Mouse (Mus musculus): ENCODE data around the gene Gm765. TPM values are rescaled to one million over a fixed set of nuclear protein-coding genes. Genes with fewer than 3 reads are reported as not detected.

The Gm765 gene
- not detected in 2 replicates for polyA plus RNA-seq (2016; fragmentation: Nextera tagmentation; extraction: Ambion mirVana)

DNA sequence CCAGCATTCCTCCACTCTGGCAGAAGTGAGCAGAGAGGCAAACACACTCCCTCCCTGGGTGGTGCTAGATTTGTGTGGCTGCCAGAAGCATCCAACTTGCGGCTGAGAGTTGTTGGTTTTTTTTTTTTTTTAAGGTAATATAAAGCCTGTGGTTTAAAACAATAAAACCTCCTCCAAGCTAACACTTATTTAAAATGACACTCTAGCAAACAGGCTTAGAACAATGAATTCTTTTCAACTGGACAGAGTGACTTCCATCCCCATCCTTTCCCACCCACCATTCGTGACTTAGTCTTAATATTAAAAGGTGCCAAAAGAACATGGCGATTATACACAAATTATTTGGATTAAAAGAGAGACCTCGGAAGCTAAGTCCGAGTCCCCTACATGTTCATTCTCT is at the start of gene Gm765:
Gm765 (minus strand) TSS at position 101 of the 400 bp plus-strand sequence.
- 78% methylated on average over 5 of the region's 5 CpGs for WGBS
- no peak for ATAC-seq (ENCODE audit: insufficient number of reproducible peaks, low FRiP score)
- no peak within 1 kb of the TSS for H3K9ac ChIP-seq
- H3K27me3 ChIP-seq (replicated peaks) = no peaks in the 10 kb centered on the region
- H3K9me3 ChIP-seq (replicated peaks) = no peaks in the 10 kb centered on the region
- H3K4me3 ChIP-seq = no peak within 1 kb of the TSS
- no peaks in the 10 kb centered on the region for H3K4me1 ChIP-seq (replicated peaks)
- H3K4me2 ChIP-seq = no peak within 1 kb of the TSS
- no peaks in the 10 kb centered on the region for H3K36me3 ChIP-seq
- H3K27ac ChIP-seq (ENCODE audit: poor library complexity, severe bottlenecking) = no peak within 1 kb of the TSS

DNA sequence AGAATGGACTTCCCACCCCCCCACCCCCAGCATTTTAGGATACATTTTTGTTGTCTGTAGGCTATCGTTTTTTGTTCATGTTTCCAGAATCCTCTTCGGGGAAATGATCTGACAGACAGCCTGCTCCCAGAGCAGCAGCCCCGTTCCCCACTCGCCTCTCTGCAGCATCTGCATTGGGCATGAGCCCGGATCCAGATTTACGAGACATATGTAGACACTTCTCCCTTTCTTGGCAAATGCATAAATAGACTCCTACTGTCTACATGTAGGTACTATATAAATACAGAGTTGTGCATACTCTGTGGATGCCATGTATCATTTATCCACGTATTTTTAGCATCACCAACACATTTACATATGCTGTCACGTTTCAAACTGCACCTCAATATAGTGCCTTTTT is 42.9 kb upstream of the Gm765 start:
- Histone ChIP-seq H3K4me2 (no peak overlapping the region), H3K36me3 (no peaks in the 10 kb centered on the region), H3K27me3 (replicated peaks) (no peaks in the 10 kb centered on the region), H3K27ac (ENCODE audit: poor library complexity, severe bottlenecking) (no peak overlapping the region), H3K9me3 (replicated peaks) (no peaks in the 10 kb centered on the region), H3K4me3 (no peak overlapping the region), H3K4me1 (replicated peaks) (no peaks in the 10 kb centered on the region), H3K9ac (no peak overlapping the region)
- WGBS = 80% methylated on average over 8 of the region's 8 CpGs
- no peak for ATAC-seq (ENCODE audit: insufficient number of reproducible peaks, low FRiP score)

DNA sequence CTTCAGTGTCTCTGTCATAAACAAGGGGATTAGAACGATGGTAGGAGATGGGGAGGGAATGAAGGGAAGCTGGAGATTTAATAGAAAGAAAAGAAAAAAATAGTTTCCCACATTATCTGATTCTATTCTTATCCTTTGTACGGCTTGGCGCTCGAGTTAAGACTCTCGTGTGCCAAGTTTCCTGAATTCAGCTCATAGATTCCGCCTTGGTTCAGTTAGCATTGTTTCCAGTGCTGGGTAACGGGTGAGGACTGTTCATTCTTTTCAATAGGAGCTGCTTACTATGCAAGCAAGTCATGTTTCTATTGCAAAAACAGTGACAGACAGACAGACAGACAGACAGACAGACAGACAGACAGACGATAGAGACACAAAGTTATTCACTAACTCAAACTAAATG is 41.9 kb upstream of the Gm765 start:
- Histone ChIP-seq H3K27me3 (replicated peaks) (no peaks in the 10 kb centered on the region), H3K4me1 (replicated peaks) (no peaks in the 10 kb centered on the region), H3K9me3 (replicated peaks) (no peaks in the 10 kb centered on the region), H3K9ac (no peak overlapping the region), H3K4me3 (no peak overlapping the region), H3K4me2 (no peak overlapping the region), H3K36me3 (no peaks in the 10 kb centered on the region), H3K27ac (ENCODE audit: poor library complexity, severe bottlenecking) (no peak overlapping the region)
- 64% methylated on average over 8 of the region's 8 CpGs for WGBS
- ATAC-seq (ENCODE audit: insufficient number of reproducible peaks, low FRiP score) = no peak

DNA sequence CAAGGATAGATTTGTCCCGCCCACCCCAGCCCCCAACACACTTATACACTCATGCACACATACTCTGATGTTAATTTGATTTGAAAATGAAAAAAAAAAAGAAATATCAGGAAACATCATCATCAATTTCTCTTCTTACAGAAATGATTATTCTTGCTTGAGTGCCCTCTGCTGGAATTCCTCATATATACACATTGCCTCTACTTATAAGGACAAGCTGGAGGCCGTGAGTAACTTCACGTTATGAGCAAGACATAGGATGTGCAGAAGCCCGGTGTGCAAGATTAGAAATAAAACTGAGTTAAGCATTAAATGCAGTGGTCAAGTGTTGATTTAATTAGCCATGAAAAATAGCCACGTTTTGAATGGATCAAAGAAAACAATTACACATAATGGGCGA is 40.9 kb upstream of the Gm765 start:
- Histone ChIP-seq H3K4me3 (no peak overlapping the region), H3K36me3 (no peaks in the 10 kb centered on the region), H3K4me2 (no peak overlapping the region), H3K4me1 (replicated peaks) (no peaks in the 10 kb centered on the region), H3K9me3 (replicated peaks) (no peaks in the 10 kb centered on the region), H3K9ac (no peak overlapping the region), H3K27me3 (replicated peaks) (no peaks in the 10 kb centered on the region), H3K27ac (ENCODE audit: poor library complexity, severe bottlenecking) (no peak overlapping the region)
- 43% methylated on average over 6 of the region's 6 CpGs for WGBS
- no peak for ATAC-seq (ENCODE audit: insufficient number of reproducible peaks, low FRiP score)

DNA sequence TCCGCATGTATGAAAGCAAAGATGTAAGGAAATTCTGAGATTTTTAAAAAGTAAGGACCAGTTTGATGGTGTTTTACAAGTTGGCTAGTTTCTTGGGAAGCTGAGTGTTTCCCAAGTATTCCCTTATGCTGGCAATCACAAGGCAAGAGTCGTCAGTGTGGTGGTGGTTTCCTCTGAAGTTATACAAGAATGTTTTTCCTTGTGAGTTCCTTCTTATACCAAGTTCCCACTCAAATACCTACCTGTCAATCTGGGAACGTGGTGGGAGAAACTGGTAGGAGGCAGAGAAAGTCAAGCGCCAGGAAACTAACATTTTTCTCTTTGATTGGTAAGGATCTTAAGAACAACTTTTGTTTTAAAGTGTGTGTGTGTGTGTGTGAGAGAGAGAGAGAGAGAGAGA is 23.6 kb upstream of the Gm765 start:
- Histone ChIP-seq H3K9ac (no peak overlapping the region), H3K27me3 (replicated peaks) (no peaks in the 10 kb centered on the region), H3K27ac (ENCODE audit: poor library complexity, severe bottlenecking) (no peak overlapping the region), H3K4me1 (replicated peaks) (no peaks in the 10 kb centered on the region), H3K4me3 (no peak overlapping the region), H3K9me3 (replicated peaks) (no peaks in the 10 kb centered on the region), H3K36me3 (no peaks in the 10 kb centered on the region), H3K4me2 (no peak overlapping the region)
- 73% methylated on average over 4 of the region's 4 CpGs for WGBS
- no peak for ATAC-seq (ENCODE audit: insufficient number of reproducible peaks, low FRiP score)

DNA sequence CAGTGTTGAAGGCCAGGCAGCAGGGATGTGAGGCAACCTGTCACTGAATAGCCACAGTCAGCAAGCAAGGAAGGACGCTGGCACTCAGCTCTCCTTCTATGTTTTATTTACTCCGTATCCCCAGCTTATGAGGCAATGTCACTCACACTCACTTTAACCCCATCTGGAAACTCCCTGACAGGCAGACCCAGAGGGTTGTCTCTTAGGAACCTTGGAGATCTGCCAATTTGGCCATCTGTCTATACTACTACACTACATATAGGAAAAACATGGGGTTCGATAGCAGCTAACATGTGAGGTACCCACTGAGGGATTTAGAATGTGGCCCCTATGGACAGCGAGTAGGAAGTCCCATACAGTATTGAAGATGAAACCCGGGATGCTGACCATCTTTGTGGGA is 12.7 kb upstream of the Gm765 start:
- Histone ChIP-seq H3K9me3 (replicated peaks) (no peaks in the 10 kb centered on the region), H3K4me2 (no peak overlapping the region), H3K4me1 (replicated peaks) (no peaks in the 10 kb centered on the region), H3K27ac (ENCODE audit: poor library complexity, severe bottlenecking) (no peak overlapping the region), H3K27me3 (replicated peaks) (no peaks in the 10 kb centered on the region), H3K4me3 (no peak overlapping the region), H3K9ac (no peak overlapping the region), H3K36me3 (no peaks in the 10 kb centered on the region)
- WGBS = 80% methylated on average over 5 of the region's 5 CpGs
- no peak for ATAC-seq (ENCODE audit: insufficient number of reproducible peaks, low FRiP score)

DNA sequence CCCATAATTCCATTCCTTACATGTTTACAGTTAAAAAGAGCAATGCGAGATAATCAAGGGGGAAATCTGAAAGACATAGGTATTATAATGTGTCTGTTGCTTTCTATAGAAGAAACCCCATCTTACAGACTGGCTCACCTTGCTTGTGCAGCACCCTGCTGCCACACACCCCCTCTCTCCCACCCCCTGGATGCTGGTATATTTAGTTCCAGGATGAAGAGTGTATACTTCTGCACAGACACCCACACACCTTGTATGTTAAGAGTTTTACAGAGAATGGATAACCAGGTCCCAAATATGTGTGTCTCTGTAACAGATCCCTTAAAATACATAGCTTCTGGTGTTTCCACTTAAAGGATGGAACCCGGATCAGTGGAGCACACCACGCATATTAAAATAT is 10.7 kb upstream of the Gm765 start:
- Histone ChIP-seq H3K27ac (ENCODE audit: poor library complexity, severe bottlenecking) (no peak overlapping the region), H3K9ac (no peak overlapping the region), H3K4me1 (replicated peaks) (no peaks in the 10 kb centered on the region), H3K4me3 (no peak overlapping the region), H3K36me3 (no peaks in the 10 kb centered on the region), H3K4me2 (no peak overlapping the region), H3K27me3 (replicated peaks) (no peaks in the 10 kb centered on the region), H3K9me3 (replicated peaks) (no peaks in the 10 kb centered on the region)
- ATAC-seq (ENCODE audit: insufficient number of reproducible peaks, low FRiP score) = no peak
- WGBS = 85% methylated on average over 3 of the region's 3 CpGs

DNA sequence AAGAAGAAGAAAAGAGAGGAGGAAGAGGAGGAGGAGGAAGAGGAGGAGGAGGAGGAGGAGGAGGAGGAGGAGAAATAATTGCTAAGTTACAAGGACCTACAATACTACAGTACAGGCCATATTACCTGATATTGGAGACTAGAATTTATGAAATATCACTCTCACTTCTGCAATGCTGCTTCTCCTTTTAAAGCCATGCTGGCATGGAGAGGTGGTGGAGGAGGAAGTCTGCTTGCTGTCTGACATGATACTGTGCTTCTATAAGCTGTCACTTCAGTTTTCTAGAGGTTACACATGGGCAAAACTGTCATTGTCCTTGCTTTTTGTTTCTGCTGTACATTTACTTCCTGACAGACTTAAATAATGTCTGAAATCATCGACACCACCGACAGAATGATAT is 9.8 kb downstream of the Gm765 start:
- Histone ChIP-seq H3K27me3 (replicated peaks) (0 out of 2 replicates have a peak, but pooled peaks cover 2% of the 10 kb centered on the region), H3K4me3 (no peak overlapping the region), H3K9me3 (replicated peaks) (no peaks in the 10 kb centered on the region), H3K4me2 (no peak overlapping the region), H3K9ac (no peak overlapping the region), H3K36me3 (no peaks in the 10 kb centered on the region), H3K27ac (ENCODE audit: poor library complexity, severe bottlenecking) (no peak overlapping the region), H3K4me1 (replicated peaks) (no peaks in the 10 kb centered on the region)
- 82% methylated on average over 2 of the region's 2 CpGs for WGBS
- ATAC-seq (ENCODE audit: insufficient number of reproducible peaks, low FRiP score) = no peak

DNA sequence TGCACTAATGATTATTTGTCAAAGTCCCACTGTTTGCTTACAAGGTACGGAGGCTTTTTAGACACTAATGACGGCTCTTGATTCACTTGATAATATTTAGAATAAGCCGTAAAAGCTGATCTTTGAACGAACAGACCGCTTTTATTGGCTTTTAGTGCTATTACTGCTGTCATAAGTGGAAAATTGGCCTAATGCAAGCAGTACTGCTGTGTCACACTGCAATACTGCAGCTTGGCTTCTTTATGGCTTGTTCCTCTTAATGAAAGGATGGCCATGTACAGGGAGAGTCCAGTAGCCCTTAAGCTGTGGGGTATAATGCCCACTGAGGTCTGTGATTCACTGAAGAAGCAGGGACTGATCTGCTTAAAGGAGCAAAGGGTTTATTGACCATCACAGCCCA is 30.9 kb downstream of the Gm765 start:
- no peaks in the 10 kb centered on the region for H3K4me1 ChIP-seq (replicated peaks)
- H3K9me3 ChIP-seq (replicated peaks) = no peaks in the 10 kb centered on the region
- H3K27ac ChIP-seq (ENCODE audit: poor library complexity, severe bottlenecking) = no peak overlapping the region
- H3K9ac ChIP-seq = no peak overlapping the region
- H3K4me2 ChIP-seq = no peak overlapping the region
- no peak overlapping the region for H3K4me3 ChIP-seq
- ATAC-seq (ENCODE audit: insufficient number of reproducible peaks, low FRiP score) = no peak
- 80% methylated on average over 5 of the region's 5 CpGs for WGBS
- no peaks in the 10 kb centered on the region for H3K36me3 ChIP-seq
- no peaks in the 10 kb centered on the region for H3K27me3 ChIP-seq (replicated peaks)

DNA sequence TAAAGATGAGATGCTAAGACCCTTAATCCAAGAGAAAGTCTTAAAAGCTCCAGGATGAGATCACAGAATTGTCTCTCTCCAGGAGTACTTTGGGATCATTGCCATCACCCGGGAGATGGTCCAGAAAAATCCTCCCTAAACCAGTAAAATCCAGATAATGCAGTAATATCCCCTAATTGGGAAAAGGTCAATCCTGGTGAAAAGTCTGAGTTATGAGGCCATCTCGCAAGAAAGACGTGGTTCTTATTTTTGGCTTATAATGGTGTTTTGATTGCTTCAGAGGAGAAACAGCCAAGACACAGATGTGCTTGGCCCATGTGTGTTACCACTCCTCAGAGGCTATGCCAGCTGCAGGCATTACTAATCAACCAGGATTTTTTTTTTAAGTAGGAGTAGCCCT is 34.9 kb downstream of the Gm765 start:
- H3K9ac ChIP-seq = no peak overlapping the region
- H3K9me3 ChIP-seq (replicated peaks) = no peaks in the 10 kb centered on the region
- no peaks in the 10 kb centered on the region for H3K36me3 ChIP-seq
- H3K4me1 ChIP-seq (replicated peaks) = no peaks in the 10 kb centered on the region
- H3K4me3 ChIP-seq = no peak overlapping the region
- H3K27me3 ChIP-seq (replicated peaks) = no peaks in the 10 kb centered on the region
- ATAC-seq (ENCODE audit: insufficient number of reproducible peaks, low FRiP score) = no peak
- H3K27ac ChIP-seq (ENCODE audit: poor library complexity, severe bottlenecking) = no peak overlapping the region
- no peak overlapping the region for H3K4me2 ChIP-seq
- WGBS = 78% methylated on average over 3 of the region's 3 CpGs

DNA sequence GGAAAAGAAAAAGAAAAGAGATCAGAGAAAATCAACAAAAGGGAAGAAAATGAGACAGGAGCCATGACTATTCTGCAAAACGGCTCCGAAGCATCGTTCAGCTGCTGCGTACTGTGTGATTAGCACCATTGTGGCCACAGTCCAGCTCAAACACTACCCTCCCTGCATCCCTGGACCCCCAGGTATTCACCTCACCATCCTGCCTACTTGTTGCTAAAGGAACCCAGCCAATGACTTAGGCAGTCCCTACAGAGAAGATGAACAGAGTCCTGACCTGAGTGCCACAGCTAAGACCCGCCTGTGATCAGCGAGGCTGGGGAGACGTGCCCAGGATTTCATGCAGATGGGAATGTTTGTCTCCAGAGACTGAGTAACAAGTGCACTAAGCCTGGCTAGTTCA is 35.4 kb downstream of the Gm765 start:
- H3K36me3 ChIP-seq = no peaks in the 10 kb centered on the region
- H3K4me2 ChIP-seq = no peak overlapping the region
- H3K27me3 ChIP-seq (replicated peaks) = no peaks in the 10 kb centered on the region
- H3K9me3 ChIP-seq (replicated peaks) = no peaks in the 10 kb centered on the region
- no peak for ATAC-seq (ENCODE audit: insufficient number of reproducible peaks, low FRiP score)
- no peak overlapping the region for H3K4me3 ChIP-seq
- H3K27ac ChIP-seq (ENCODE audit: poor library complexity, severe bottlenecking) = no peak overlapping the region
- H3K4me1 ChIP-seq (replicated peaks) = no peaks in the 10 kb centered on the region
- 79% methylated on average over 7 of the region's 7 CpGs for WGBS
- no peak overlapping the region for H3K9ac ChIP-seq

DNA sequence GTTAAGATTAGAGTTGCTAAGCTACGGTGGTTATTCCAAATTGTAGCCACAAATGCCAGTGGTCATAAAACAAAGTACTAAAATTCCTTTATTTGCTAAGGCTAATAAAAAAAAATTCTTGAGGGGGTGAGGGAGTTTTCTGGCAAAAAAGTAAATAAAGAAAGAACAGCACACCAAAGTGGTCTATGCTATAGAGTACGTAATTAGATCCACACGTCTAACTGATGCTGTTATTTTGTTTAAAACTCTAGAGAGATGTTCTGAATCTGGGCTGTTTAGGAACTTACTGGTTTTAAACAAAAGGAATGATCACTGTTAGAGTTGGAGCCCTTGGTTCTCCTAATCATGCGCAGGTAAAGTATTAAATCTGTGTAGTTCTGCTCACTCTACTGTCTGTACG is 50.5 kb downstream of the Gm765 start:
- no peaks in the 10 kb centered on the region for H3K4me1 ChIP-seq (replicated peaks)
- H3K27me3 ChIP-seq (replicated peaks) = no peaks in the 10 kb centered on the region
- no peaks in the 10 kb centered on the region for H3K9me3 ChIP-seq (replicated peaks)
- no peak overlapping the region for H3K27ac ChIP-seq (ENCODE audit: poor library complexity, severe bottlenecking)
- no peak for ATAC-seq (ENCODE audit: insufficient number of reproducible peaks, low FRiP score)
- H3K36me3 ChIP-seq = no peaks in the 10 kb centered on the region
- H3K4me3 ChIP-seq = no peak overlapping the region
- 81% methylated on average over 5 of the region's 5 CpGs for WGBS
- H3K9ac ChIP-seq = no peak overlapping the region
- no peak overlapping the region for H3K4me2 ChIP-seq

Measured in heart, embryonic 12.5 days (tissue).